Mouse (Mus musculus) gastrocnemius, adult 18-20 months (tissue): ENCODE results near the gene Phactr1. TPM values are rescaled to one million over a fixed set of nuclear protein-coding genes. Genes with fewer than 3 reads are reported as not detected.

Source experiments
- DNase-seq: peaks from one replicate; pipeline ENCODE4 v3.0.0; 2021; ENCODE audit warnings: low spot score
- total RNA-seq, 2 experiments: library from RNA; stranded (reverse); gene quantifications; 2 replicates each; pipeline ENCODE4 v1.2.3; 2021

Gene Phactr1
- total RNA-seq, 2 experiments from 2014 or later: 1.1 to 1.4 TPM

- DNase-seq: peak; percentile 29
Measured at GRCm38 (mm10) chr13:42866162-42866941, 185.9 kb downstream of the Phactr1 start.

- DNase-seq: no peak
Measured at GRCm38 (mm10) chr13:42867026-42867425, 186.6 kb downstream of the Phactr1 start.

GRCm38 (mm10) chr13:42872125-42872524 is 191.7 kb downstream of the Phactr1 start:
- no peak for DNase-seq

GRCm38 (mm10) chr13:42878346-42878745 is 197.9 kb downstream of the Phactr1 start:
- DNase-seq: no peak

- no peak for DNase-seq
Measured at GRCm38 (mm10) chr13:42884033-42884724, 203.8 kb downstream of the Phactr1 start.

- DNase-seq: no peak
Measured at GRCm38 (mm10) chr13:42884725-42885115, 204.3 kb downstream of the Phactr1 start.

GRCm38 (mm10) chr13:42887701-42888100 is 207.3 kb downstream of the Phactr1 start:
- DNase-seq: peak; percentile 28

GRCm38 (mm10) chr13:42889516-42890474 is 209.4 kb downstream of the Phactr1 start:
- DNase-seq: no peak

- DNase-seq: no peak
Measured at GRCm38 (mm10) chr13:42890651-42891050, 210.2 kb downstream of the Phactr1 start.

- no peak for DNase-seq
Measured at GRCm38 (mm10) chr13:42894016-42894415, 213.6 kb downstream of the Phactr1 start.

GRCm38 (mm10) chr13:42894598-42894997 is 214.2 kb downstream of the Phactr1 start:
- no peak for DNase-seq

- no peak for DNase-seq
Measured at GRCm38 (mm10) chr13:42895980-42896379, 215.6 kb downstream of the Phactr1 start.

GRCm38 (mm10) chr13:42899611-42900010 is 219.2 kb downstream of the Phactr1 start:
- no peak for DNase-seq

- no peak for DNase-seq
Measured at GRCm38 (mm10) chr13:42901837-42902236, 221.4 kb downstream of the Phactr1 start.

- no peak for DNase-seq
Measured at GRCm38 (mm10) chr13:42902859-42903258, 222.4 kb downstream of the Phactr1 start.

- DNase-seq: no peak
Measured at GRCm38 (mm10) chr13:42905818-42906217, 225.4 kb downstream of the Phactr1 start.

GRCm38 (mm10) chr13:42906990-42907389 is 226.6 kb downstream of the Phactr1 start:
- peak; percentile 32 for DNase-seq

GRCm38 (mm10) chr13:42915081-42915480 is 234.7 kb downstream of the Phactr1 start:
- DNase-seq: no peak

GRCm38 (mm10) chr13:42915851-42916193 is 235.4 kb downstream of the Phactr1 start:
- no peak for DNase-seq

- peak; percentile 18 for DNase-seq
Measured at GRCm38 (mm10) chr13:42916194-42917033, 236.0 kb downstream of the Phactr1 start.

GRCm38 (mm10) chr13:42917251-42917650 is 236.8 kb downstream of the Phactr1 start:
- peak; percentile 4 for DNase-seq
